Mouse (Mus musculus) G1E (cell line): ENCODE data around the gene Twf2.

Experiments used
- CTCF ChIP-seq: IDR thresholded peaks from 2 replicates; pipeline ENCODE4 v1.5.1; 2012; ENCODE audit warnings: low read depth, low read length, inconsistent platforms, mixed read lengths
- GATA1 ChIP-seq: IDR thresholded peaks from 2 replicates; pipeline ENCODE4 v1.6.1; 2012; ENCODE audit warnings: borderline replicate concordance, low read length, inconsistent platforms, mixed read lengths
- TAL1 ChIP-seq: conservative IDR thresholded peaks from 2 replicates; pipeline ENCODE4 v1.6.1; 2012; ENCODE audit warnings: low read depth, low read length, inconsistent platforms, mixed read lengths

- TF ChIP-seq CTCF (no peak), TAL1 (no peak), GATA1 (no peak)
These were observed 60.5 kb downstream of the Twf2 start for GRCm38 (mm10) chr9:106263381-106263924.
